Mouse (Mus musculus): ENCODE data around the gene Gm17783. TPM values are rescaled to one million over a fixed set of nuclear protein-coding genes. Genes with fewer than 3 reads are reported as not detected.
"Not testable (repeated sequence)": the region's sequence is repeated elsewhere in the genome, so short reads cannot be mapped to it uniquely, and the experiment has no call there.

Gene Gm17783
- not detected in 2 replicates for polyA plus RNA-seq (2014; fragmentation: Nextera tagmentation; extraction: Ambion mirVana)

DNA sequence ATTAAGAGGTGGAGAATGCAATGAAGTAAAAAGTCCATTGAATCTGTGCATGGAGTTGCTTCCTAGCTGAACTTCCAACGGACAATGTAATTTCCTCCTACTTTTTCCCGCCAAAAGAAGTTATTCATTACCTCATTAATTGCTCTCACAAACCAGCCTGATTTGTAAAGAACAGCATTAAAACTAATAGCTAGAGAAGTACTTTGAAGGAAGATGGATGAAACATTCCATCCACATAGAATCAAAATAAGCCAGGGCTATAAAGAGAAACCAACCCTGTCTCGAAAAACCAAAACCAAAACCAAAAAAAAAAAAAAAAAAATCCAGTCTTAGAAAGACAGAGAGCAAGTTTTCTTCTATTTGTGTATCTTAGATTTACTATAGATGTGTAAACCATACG is at the start of gene Gm17783:
Gm17783 (minus strand) TSS at position 101 of the 400 bp plus-strand sequence.
- Histone ChIP-seq H3K4me3 (ENCODE audit: low read depth, low read length) (no peak within 1 kb of the TSS), H3K36me3 (ENCODE audit: control insufficient read depth, insufficient read depth, low read length) (no peaks in the 10 kb centered on the region), H3K27me3 (ENCODE audit: control insufficient read depth, insufficient read depth, low read length) (no peaks in the 10 kb centered on the region), H3K9me3 (replicated peaks; ENCODE audit: control insufficient read depth, low read length) (no peaks in the 10 kb centered on the region), H3K9ac (ENCODE audit: low read depth, low read length) (no peak within 1 kb of the TSS), H3K27ac (ENCODE audit: low read depth, low read length) (no peak within 1 kb of the TSS), H3K4me2 (no peak within 1 kb of the TSS), H3K4me1 (ENCODE audit: control insufficient read depth, insufficient read depth, low read length) (no peaks in the 10 kb centered on the region)
- no peak for ATAC-seq (replicated peaks; ENCODE audit: insufficient number of reproducible peaks, low FRiP score, low TSS enrichment)
- 81% methylated on average over 4 of the region's 4 CpGs for WGBS (ENCODE audit: insufficient replicate concordance)

DNA sequence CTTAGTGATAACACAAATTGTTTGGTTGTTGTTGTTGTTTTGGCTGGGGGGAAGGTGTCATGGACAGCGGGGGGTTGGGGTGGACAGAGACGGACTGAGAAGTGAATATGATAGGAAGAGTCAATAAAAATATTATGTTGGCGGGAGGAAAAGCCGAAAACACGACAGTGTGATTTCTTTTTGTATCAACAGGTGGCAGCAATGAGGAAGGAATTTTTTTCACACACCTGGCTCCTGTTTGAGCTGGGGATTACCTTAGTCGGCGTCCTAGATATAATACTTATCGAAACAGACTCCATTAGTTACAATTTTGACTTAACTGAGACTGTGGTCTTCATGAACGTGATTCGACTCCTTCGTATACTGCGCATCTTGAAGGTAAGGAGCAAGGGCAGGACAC is 48.0 kb upstream of the Gm17783 start:
- Histone ChIP-seq H3K36me3 (ENCODE audit: control insufficient read depth, insufficient read depth, low read length) (no peaks in the 10 kb centered on the region), H3K9ac (ENCODE audit: low read depth, low read length) (no peak overlapping the region), H3K9me3 (replicated peaks; ENCODE audit: control insufficient read depth, low read length) (no peaks in the 10 kb centered on the region), H3K4me2 (no peak overlapping the region), H3K4me1 (ENCODE audit: control insufficient read depth, insufficient read depth, low read length) (no peaks in the 10 kb centered on the region), H3K4me3 (ENCODE audit: low read depth, low read length) (no peak overlapping the region), H3K27ac (ENCODE audit: low read depth, low read length) (no peak overlapping the region), H3K27me3 (ENCODE audit: control insufficient read depth, insufficient read depth, low read length) (no peaks in the 10 kb centered on the region)
- WGBS (ENCODE audit: insufficient replicate concordance), result 52% methylated on average over 12 of the region's 12 CpGs
- ATAC-seq (replicated peaks; ENCODE audit: insufficient number of reproducible peaks, low FRiP score, low TSS enrichment), result no peak

DNA sequence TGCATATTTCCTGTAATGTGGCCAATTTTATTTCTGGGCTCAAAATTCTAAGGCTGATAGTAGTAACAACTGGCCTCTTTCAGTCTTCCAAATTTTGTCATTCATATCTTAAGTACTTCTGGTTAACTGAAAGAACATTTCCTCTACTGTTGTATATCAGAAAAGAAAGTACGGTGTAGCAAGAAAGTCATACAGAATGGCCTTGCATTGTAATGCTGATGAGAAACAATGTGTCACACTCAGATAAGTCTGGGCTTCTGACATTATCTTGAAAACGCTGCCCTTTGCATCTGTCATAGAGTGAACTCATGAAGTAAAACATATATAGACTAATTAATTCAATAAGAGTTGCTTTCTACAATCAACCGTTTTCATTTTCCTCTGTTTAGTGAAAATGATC is 40.5 kb upstream of the Gm17783 start:
- H3K27me3 ChIP-seq (ENCODE audit: control insufficient read depth, insufficient read depth, low read length), result no peaks in the 10 kb centered on the region
- no peaks in the 10 kb centered on the region for H3K4me1 ChIP-seq (ENCODE audit: control insufficient read depth, insufficient read depth, low read length)
- no peak for ATAC-seq (replicated peaks; ENCODE audit: insufficient number of reproducible peaks, low FRiP score, low TSS enrichment)
- no peaks in the 10 kb centered on the region for H3K9me3 ChIP-seq (replicated peaks; ENCODE audit: control insufficient read depth, low read length)
- H3K4me2 ChIP-seq, result no peak overlapping the region
- H3K27ac ChIP-seq (ENCODE audit: low read depth, low read length), result no peak overlapping the region
- WGBS (ENCODE audit: insufficient replicate concordance), result 51% methylated on average over 3 of the region's 3 CpGs
- no peak overlapping the region for H3K9ac ChIP-seq (ENCODE audit: low read depth, low read length)
- H3K4me3 ChIP-seq (ENCODE audit: low read depth, low read length), result no peak overlapping the region
- no peaks in the 10 kb centered on the region for H3K36me3 ChIP-seq (ENCODE audit: control insufficient read depth, insufficient read depth, low read length)

DNA sequence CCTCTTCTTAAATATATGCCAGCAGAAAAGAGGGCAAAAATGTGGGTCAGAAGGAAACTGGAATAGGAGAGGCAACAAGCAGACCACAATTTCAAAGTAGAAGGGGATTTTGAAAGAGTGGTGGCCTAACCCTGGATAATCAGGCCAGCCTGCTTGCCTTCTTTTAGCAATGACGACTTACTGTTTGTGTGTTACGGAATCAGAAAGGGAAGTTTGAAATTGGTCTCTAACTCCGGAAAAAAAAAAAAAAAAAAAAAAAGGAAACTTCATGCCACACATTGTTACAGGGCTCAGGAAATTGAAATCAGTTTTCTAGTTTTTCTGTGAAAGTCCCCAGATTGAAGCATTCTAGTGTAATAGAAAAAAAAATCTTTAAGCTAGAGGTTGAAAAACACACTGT is 29.9 kb upstream of the Gm17783 start:
- 55% methylated on average over 3 of the region's 3 CpGs for WGBS (ENCODE audit: insufficient replicate concordance)
- H3K27ac ChIP-seq (ENCODE audit: low read depth, low read length), result no peak overlapping the region
- no peaks in the 10 kb centered on the region for H3K36me3 ChIP-seq (ENCODE audit: control insufficient read depth, insufficient read depth, low read length)
- no peaks in the 10 kb centered on the region for H3K4me1 ChIP-seq (ENCODE audit: control insufficient read depth, insufficient read depth, low read length)
- no peak overlapping the region for H3K4me2 ChIP-seq
- no peak for ATAC-seq (replicated peaks; ENCODE audit: insufficient number of reproducible peaks, low FRiP score, low TSS enrichment)
- H3K9ac ChIP-seq (ENCODE audit: low read depth, low read length), result no peak overlapping the region
- no peaks in the 10 kb centered on the region for H3K9me3 ChIP-seq (replicated peaks; ENCODE audit: control insufficient read depth, low read length)
- H3K4me3 ChIP-seq (ENCODE audit: low read depth, low read length), result no peak overlapping the region
- no peaks in the 10 kb centered on the region for H3K27me3 ChIP-seq (ENCODE audit: control insufficient read depth, insufficient read depth, low read length)

DNA sequence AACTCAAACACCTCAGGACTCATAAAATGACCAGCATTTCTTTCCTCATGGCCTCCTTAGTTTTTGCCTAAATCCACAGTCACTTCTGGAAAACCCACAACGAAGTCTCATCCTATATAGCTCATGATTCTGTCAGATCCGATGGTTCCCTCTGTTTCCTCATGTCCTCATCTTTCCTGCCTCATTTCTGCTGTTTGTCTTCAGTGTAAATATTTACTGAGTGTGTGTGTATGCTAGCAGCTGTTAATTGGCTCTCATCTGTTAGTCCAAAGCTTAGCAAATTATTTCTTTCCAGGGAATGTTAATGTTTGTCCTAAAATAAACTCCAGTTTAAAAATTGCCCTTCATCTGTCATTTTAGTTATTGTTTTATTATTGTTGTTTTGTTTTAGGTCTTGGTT is 19.7 kb upstream of the Gm17783 start:
- H3K4me3 ChIP-seq (ENCODE audit: low read depth, low read length), result no peak overlapping the region
- no peak for ATAC-seq (replicated peaks; ENCODE audit: insufficient number of reproducible peaks, low FRiP score, low TSS enrichment)
- WGBS (ENCODE audit: insufficient replicate concordance), result 71% methylated on average over 2 of the region's 2 CpGs
- H3K27me3 ChIP-seq (ENCODE audit: control insufficient read depth, insufficient read depth, low read length), result no peaks in the 10 kb centered on the region
- H3K27ac ChIP-seq (ENCODE audit: low read depth, low read length), result no peak overlapping the region
- no peak overlapping the region for H3K9ac ChIP-seq (ENCODE audit: low read depth, low read length)
- H3K36me3 ChIP-seq (ENCODE audit: control insufficient read depth, insufficient read depth, low read length), result no peaks in the 10 kb centered on the region
- no peak overlapping the region for H3K4me2 ChIP-seq
- H3K4me1 ChIP-seq (ENCODE audit: control insufficient read depth, insufficient read depth, low read length), result no peaks in the 10 kb centered on the region
- H3K9me3 ChIP-seq (replicated peaks; ENCODE audit: control insufficient read depth, low read length), result no peaks in the 10 kb centered on the region

DNA sequence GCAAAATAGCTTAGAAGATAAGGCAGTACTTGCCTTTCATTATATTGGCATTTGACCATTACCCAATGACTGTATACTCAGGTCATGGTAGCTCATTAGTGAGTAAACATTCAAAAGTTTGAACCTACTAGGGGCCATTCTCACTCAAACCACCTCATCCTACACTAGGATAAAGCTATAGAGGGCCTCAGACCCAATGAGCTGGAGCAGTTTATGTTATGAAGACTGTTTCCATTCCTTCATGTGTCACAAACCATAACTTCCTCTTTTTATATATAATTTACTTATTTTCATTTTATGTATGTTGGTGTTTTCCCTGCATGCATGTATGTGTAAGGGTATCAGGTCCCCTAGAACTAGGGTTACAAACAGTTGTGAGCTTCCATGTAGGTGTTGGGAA is 16.1 kb upstream of the Gm17783 start:
- no peaks in the 10 kb centered on the region for H3K9me3 ChIP-seq (replicated peaks; ENCODE audit: control insufficient read depth, low read length)
- ATAC-seq (replicated peaks; ENCODE audit: insufficient number of reproducible peaks, low FRiP score, low TSS enrichment), result no peak
- H3K4me1 ChIP-seq (ENCODE audit: control insufficient read depth, insufficient read depth, low read length), result no peaks in the 10 kb centered on the region
- H3K4me3 ChIP-seq (ENCODE audit: low read depth, low read length), result no peak overlapping the region
- H3K36me3 ChIP-seq (ENCODE audit: control insufficient read depth, insufficient read depth, low read length), result no peaks in the 10 kb centered on the region
- no peak overlapping the region for H3K9ac ChIP-seq (ENCODE audit: low read depth, low read length)
- no peaks in the 10 kb centered on the region for H3K27me3 ChIP-seq (ENCODE audit: control insufficient read depth, insufficient read depth, low read length)
- H3K4me2 ChIP-seq, result no peak overlapping the region
- no peak overlapping the region for H3K27ac ChIP-seq (ENCODE audit: low read depth, low read length)

DNA sequence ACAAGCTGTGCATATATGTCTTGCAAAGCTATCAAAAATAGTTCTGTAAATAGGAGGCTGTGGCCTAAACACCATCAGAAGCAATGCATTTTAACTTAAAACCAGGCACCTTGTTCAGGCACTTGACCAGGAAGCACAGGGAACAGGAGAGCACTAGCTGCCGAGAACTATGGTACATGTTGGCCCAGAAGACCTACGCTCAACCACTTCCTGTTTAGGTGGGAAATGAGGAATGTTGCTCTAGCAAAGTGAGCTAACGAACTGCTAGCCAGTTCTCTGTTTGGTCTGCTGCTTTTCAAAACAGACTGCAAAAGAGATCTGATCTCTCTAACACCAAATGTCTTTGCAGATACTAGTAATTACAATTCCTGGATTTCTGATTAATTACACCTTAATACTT is 12.5 kb upstream of the Gm17783 start:
- no peaks in the 10 kb centered on the region for H3K4me1 ChIP-seq (ENCODE audit: control insufficient read depth, insufficient read depth, low read length)
- H3K36me3 ChIP-seq (ENCODE audit: control insufficient read depth, insufficient read depth, low read length), result no peaks in the 10 kb centered on the region
- no peak overlapping the region for H3K27ac ChIP-seq (ENCODE audit: low read depth, low read length)
- H3K9me3 ChIP-seq (replicated peaks; ENCODE audit: control insufficient read depth, low read length), result no peaks in the 10 kb centered on the region
- H3K27me3 ChIP-seq (ENCODE audit: control insufficient read depth, insufficient read depth, low read length), result no peaks in the 10 kb centered on the region
- no peak overlapping the region for H3K9ac ChIP-seq (ENCODE audit: low read depth, low read length)
- no peak overlapping the region for H3K4me2 ChIP-seq
- ATAC-seq (replicated peaks; ENCODE audit: insufficient number of reproducible peaks, low FRiP score, low TSS enrichment), result no peak
- no peak overlapping the region for H3K4me3 ChIP-seq (ENCODE audit: low read depth, low read length)
- WGBS (ENCODE audit: insufficient replicate concordance), result 60% methylated on average over 3 of the region's 3 CpGs

DNA sequence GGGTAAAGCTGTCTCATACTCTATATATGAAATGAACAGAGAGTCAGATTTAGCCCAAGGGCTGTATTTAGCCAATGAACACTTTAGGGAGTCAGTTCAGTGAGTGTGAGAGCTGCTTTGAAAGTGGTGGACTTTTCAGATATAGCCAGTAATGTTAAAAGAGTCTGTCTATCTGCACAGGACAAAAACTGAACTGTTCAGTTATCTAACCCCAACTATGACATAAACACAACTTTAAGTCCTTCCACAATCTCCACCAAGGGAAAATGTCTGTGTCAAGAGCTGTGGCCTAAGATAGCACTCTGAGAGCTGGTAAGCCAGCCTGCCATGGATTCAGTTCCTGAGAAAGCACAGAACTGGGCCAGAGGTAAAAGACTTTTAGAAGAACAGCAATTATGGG is 10.3 kb upstream of the Gm17783 start:
- Histone ChIP-seq H3K9me3 (replicated peaks; ENCODE audit: control insufficient read depth, low read length) (no peaks in the 10 kb centered on the region), H3K27ac (ENCODE audit: low read depth, low read length) (no peak overlapping the region), H3K4me3 (ENCODE audit: low read depth, low read length) (no peak overlapping the region), H3K4me2 (no peak overlapping the region), H3K4me1 (ENCODE audit: control insufficient read depth, insufficient read depth, low read length) (no peaks in the 10 kb centered on the region), H3K27me3 (ENCODE audit: control insufficient read depth, insufficient read depth, low read length) (no peaks in the 10 kb centered on the region), H3K36me3 (ENCODE audit: control insufficient read depth, insufficient read depth, low read length) (no peaks in the 10 kb centered on the region), H3K9ac (ENCODE audit: low read depth, low read length) (no peak overlapping the region)
- ATAC-seq (replicated peaks; ENCODE audit: insufficient number of reproducible peaks, low FRiP score, low TSS enrichment), result no peak

DNA sequence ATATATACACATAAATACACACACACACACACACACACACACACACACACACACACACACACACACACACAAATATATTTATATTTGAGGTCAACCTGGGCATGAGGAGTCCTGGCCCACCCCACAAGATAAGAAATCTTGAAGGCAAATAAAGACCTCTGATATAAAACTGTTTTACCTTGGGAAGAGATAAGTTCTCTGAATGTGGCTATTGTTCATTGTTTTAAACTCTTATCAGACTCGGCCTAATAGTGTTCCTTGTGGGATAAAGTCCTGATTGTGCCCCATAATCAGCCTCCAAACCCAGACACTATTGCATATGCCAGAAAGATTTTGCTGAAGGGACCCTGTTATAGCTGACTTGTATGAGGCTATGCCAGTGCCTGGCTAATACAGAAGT is 6.5 kb upstream of the Gm17783 start:
- 56% methylated on average over 1 of the region's 1 CpGs for WGBS (ENCODE audit: insufficient replicate concordance)

More for the DNA sequence above, 6.5 kb upstream of the Gm17783 start:
- H3K4me3 ChIP-seq (ENCODE audit: low read depth, low read length); H3K4me1 ChIP-seq (ENCODE audit: control insufficient read depth, insufficient read depth, low read length); ATAC-seq (replicated peaks; ENCODE audit: insufficient number of reproducible peaks, low FRiP score, low TSS enrichment); H3K27me3 ChIP-seq (ENCODE audit: control insufficient read depth, insufficient read depth, low read length); H3K36me3 ChIP-seq (ENCODE audit: control insufficient read depth, insufficient read depth, low read length); H3K9me3 ChIP-seq (replicated peaks; ENCODE audit: control insufficient read depth, low read length); H3K9ac ChIP-seq (ENCODE audit: low read depth, low read length); H3K4me2 ChIP-seq; H3K27ac ChIP-seq (ENCODE audit: low read depth, low read length): not testable (repeated sequence)
